Mouse (Mus musculus) cerebellum, adult 9-11 months (tissue): ENCODE results near the gene Tuba1b.

Experiments used
- DNase-seq: peaks from one replicate; pipeline ENCODE4 v3.0.0; 2022

The Tuba1b gene

GRCm38 (mm10) chr15:98884106-98884505, 50.3 kb downstream of the Tuba1b start:
- no peak for DNase-seq

DNA sequence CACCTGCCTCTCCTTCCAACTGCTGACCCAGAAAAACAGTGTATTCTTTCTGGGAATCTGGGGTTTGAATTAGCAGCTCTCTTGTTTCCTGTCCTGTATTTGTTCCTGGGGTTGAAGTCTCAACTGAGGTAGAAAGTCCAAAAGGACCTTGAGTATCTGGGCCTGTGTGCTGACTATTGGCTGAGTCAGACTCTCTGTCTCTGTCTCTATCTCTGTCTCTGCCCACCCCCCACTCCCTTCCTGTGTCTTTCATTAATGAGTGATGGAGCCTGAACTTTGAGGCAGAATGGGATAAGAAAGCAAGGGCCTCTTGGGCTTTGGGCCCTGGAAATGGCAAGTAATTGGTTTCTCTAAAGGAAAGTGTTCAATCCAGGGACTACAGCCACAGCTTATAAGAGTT, 50.7 kb downstream of the Tuba1b start:
- DNase-seq = no peak

- DNase-seq = no peak
These were observed 52.7 kb downstream of the Tuba1b start for GRCm38 (mm10) chr15:98881656-98882008.
